Mouse (Mus musculus): Measurements from ENCODE around the gene Gm5475.

GRCm38 (mm10) chr15:100414942-100415341 lies 7.0 kb upstream of the Gm5475 start:
- TF ChIP-seq MAFK (IDR thresholded peaks at IDR 0.05; ENCODE audit: insufficient read depth, low read depth, low read length): no peak
- no peak for TF ChIP-seq ZC3H11A (IDR thresholded peaks at IDR 0.05; ENCODE audit: borderline replicate concordance, low read depth, low read length)

Data from ES-E14 (cell line).